Mouse (Mus musculus) erythroblast, embryonic 14.5 days (primary cell): ENCODE measurements around the gene Mpst. TPM values are rescaled to one million over a fixed set of nuclear protein-coding genes. Genes with fewer than 3 reads are reported as not detected.

ENCODE experiments used
- H3K27me3 ChIP-seq: 2 replicates; pipeline ENCODE4 v1.6.1; 2012; ENCODE audit warnings: inconsistent platforms; ENCODE audit not compliant: control insufficient read depth
- H3K36me3 ChIP-seq: 2 replicates; pipeline ENCODE4 v1.6.1; 2012; ENCODE audit warnings: mild to moderate bottlenecking, inconsistent platforms; ENCODE audit not compliant: control insufficient read depth
- H3K4me1 ChIP-seq: 2 replicates; pipeline ENCODE4 v1.6.1; 2012; ENCODE audit warnings: inconsistent platforms; ENCODE audit not compliant: control insufficient read depth
- H3K4me3 ChIP-seq: replicated peaks from 2 replicates; pipeline ENCODE3; 2012; ENCODE audit warnings: moderate library complexity, mild to moderate bottlenecking, inconsistent platforms
- H3K9me3 ChIP-seq: 2 replicates; pipeline ENCODE4 v1.6.1; 2012; ENCODE audit warnings: low read length, inconsistent platforms, mixed read lengths; ENCODE audit not compliant: control insufficient read depth
- GATA1 ChIP-seq: IDR thresholded peaks from 2 replicates; pipeline ENCODE4 v1.6.1; 2012; ENCODE audit warnings: low read length, inconsistent platforms, mixed read lengths
- TAL1 ChIP-seq: IDR thresholded peaks from 3 replicates; pipeline ENCODE4 v1.6.1; 2012; ENCODE audit warnings: low read length, inconsistent platforms, mixed read lengths
- polyA plus RNA-seq: library from polyadenylated mRNA; stranded (reverse); fragments of >175 nt; gene quantifications from 2 replicates; pipeline ENCODE4 v1.2.3, GENCODE M21; 2012

Mpst gene
- polyA plus RNA-seq, 1 experiment, result 68.7 TPM

DNA sequence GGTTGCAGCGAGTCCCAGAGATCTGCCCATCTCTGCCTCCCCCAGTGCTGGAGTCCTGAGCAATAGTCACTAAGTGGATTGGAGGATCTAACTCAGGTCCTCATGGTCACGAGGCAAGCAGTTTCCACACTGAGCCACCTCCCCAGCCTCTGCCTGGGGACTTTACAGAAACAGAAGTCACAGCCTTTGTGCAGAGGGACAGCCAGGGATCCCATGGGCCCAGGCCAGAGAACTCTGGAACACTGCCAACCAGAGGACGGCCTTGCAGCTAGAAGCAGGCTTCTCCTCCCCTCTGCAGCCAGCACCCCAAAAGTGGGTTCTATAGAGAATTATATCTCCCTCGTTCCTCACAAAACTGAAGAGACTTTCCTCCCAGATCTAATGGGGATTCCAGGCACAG is 4.3 kb upstream of the Mpst start:
- no peak for TF ChIP-seq TAL1
- TF ChIP-seq GATA1, result no peak
- Histone ChIP-seq H3K4me1 (peaks cover 63% of the 10 kb centered on the region), H3K27me3 (no peaks in the 10 kb centered on the region)

DNA sequence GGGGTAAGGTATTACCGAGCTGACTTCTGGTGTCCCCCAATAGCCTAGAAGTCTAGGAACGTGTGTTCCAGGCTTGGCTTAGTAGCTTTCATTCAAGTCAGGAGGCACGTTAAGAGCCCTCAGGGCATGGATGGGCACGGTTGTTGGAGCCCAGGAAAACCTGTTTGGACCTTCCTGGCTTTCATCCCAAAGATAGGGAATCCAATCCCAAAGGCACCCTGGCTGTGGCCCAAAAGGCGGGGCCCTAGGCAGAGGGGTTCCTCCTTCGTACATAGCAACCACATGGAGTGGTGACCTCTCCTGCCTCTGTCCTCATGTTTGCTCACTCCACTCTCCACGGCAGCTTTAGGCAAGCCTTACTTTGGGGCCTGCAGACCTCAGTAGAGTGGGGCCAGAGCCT is 3.8 kb upstream of the Mpst start:
- no peaks in the 10 kb centered on the region for H3K27me3 ChIP-seq

More for the DNA sequence above, 4.3 kb upstream of the Mpst start:
- H3K9me3 ChIP-seq, result no peaks in the 10 kb centered on the region
- H3K4me3 ChIP-seq, result no peak overlapping the region
- peaks cover 52% of the 10 kb centered on the region for H3K36me3 ChIP-seq

DNA sequence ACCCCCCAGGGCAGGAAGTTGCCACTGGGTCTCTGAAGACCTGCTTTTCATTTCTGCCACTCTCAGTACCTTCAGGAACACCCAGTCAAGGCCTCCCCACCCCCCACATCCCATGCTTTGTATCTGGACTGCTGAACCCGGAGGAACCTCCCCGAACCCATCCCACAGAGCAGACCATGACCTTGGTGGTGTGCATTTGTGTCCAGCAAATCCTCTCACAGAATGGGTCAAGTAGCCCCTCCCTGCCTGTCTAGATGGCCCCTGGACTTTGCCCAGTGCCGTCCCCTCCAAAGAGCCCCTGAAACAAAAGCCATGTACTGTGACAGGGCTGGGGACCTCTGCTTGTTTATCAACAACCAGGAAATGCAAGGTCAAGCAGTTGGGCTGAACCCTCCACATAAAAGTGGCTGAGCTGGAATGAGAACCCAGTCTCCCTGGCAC is 2.9 kb upstream of the Mpst start:
- Histone ChIP-seq H3K4me3 (peak overlapping the region; percentile 100), H3K4me1 (peaks cover 73% of the 10 kb centered on the region), H3K36me3 (peaks cover 62% of the 10 kb centered on the region), H3K27me3 (no peaks in the 10 kb centered on the region), H3K9me3 (no peaks in the 10 kb centered on the region)
- TF ChIP-seq TAL1, result no peak
- TF ChIP-seq GATA1, result no peak

More for the DNA sequence above, 3.8 kb upstream of the Mpst start:
- Histone ChIP-seq H3K4me1 (peaks cover 67% of the 10 kb centered on the region), H3K36me3 (peaks cover 54% of the 10 kb centered on the region), H3K4me3 (no peak overlapping the region), H3K9me3 (no peaks in the 10 kb centered on the region)
- TF ChIP-seq TAL1, result no peak
- TF ChIP-seq GATA1, result no peak

DNA sequence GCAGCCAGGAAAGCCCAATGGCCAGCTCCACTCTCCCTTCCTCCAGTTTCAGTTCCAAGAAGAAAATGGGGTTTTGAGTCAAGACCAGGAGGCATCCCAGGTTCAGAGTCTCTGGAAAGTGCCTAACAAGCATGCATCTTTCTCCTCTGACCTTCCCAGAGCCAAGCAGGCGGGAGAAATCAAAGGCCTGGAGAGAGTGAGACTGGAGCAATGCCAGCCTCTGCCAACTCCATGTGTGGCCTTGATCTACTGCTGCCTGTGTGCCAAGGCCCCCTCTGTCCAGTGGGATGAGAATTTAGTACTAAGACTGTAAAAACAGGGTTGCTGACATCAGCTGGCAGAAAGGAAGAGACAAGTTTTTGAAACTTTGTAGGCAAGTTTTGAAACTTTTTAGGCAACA is 2.3 kb upstream of the Mpst start:
- TF ChIP-seq TAL1 (no peak), GATA1 (no peak)
- Histone ChIP-seq H3K27me3 (no peaks in the 10 kb centered on the region), H3K9me3 (no peaks in the 10 kb centered on the region), H3K36me3 (peaks cover 66% of the 10 kb centered on the region), H3K4me1 (peaks cover 79% of the 10 kb centered on the region), H3K4me3 (peak overlapping the region; percentile 100)

DNA sequence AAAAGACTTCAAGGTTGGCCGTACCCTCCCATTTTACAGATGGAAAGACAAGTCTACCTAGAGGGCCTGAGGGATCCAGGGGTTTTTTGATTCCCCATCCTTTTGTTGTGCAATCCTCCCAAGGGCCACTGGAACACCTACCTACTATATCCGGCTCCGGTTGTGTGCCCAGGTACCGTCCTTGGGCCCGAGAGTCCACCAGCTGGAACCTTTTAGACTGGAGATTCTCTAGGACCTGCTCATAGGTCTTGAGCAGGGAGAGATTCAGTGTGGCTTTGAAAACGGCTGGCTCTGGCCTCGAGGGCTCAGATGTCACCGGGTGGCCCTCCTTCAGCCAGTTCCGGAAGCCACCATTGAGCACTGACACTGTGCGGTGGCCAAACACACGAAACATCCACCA is 1.1 kb upstream of the Mpst start:
- TF ChIP-seq GATA1 (no peak), TAL1 (no peak)
- H3K27me3 ChIP-seq, result peaks cover 9% of the 10 kb centered on the region
- H3K4me3 ChIP-seq, result peak overlapping the region; percentile 100
- H3K9me3 ChIP-seq, result 0 out of 2 replicates have a peak, but pooled peaks cover 2% of the 10 kb centered on the region
- peaks cover 91% of the 10 kb centered on the region for H3K4me1 ChIP-seq
- peaks cover 66% of the 10 kb centered on the region for H3K36me3 ChIP-seq

DNA sequence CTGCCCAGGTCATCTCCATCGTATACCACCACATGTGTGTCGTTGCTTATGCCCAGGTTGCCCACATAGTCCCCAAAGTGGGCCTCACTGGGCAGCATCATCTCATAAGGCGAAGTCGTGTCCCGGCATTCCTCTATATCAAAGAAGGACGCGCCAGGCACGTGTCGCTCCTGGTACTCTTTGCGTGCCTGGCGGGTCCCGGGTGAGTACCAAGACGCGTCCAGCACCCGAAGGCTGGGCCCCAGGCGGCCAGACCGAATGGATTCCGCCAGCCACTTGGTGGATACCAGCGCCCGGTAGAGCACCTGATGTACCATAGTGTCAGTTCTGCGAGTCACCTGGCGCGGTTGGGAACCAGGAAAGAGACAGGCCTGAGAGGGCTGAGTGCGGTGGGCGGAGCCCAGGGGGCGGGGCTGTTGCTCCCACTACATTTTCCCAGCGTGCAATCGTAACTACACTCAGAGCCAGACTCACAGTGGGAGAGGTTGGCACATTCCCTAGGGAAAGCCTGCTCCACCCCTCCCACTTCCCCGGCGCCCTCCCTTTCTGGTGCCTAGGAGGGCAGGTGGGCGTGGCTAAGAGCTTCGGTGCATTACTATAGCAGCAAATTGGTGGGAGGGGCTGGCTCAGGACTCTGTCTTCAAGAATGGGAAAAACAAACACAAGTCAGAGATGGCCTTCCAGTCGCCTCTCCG is 552 bp upstream of the Mpst start, which contains the start of gene Tst:
Gene Tst (minus strand): TSS at position 391 of the 695 bp plus-strand sequence.
- Histone ChIP-seq H3K4me1 (peaks cover 94% of the 10 kb centered on the region), H3K4me3 (peak within 1 kb of the TSS; percentile 100), H3K36me3 (peaks cover 67% of the 10 kb centered on the region), H3K27me3 (peaks cover 14% of the 10 kb centered on the region), H3K9me3 (0 out of 2 replicates have a peak, but pooled peaks cover 4% of the 10 kb centered on the region)
- TF ChIP-seq GATA1, result no peak
- TF ChIP-seq TAL1, result no peak

DNA sequence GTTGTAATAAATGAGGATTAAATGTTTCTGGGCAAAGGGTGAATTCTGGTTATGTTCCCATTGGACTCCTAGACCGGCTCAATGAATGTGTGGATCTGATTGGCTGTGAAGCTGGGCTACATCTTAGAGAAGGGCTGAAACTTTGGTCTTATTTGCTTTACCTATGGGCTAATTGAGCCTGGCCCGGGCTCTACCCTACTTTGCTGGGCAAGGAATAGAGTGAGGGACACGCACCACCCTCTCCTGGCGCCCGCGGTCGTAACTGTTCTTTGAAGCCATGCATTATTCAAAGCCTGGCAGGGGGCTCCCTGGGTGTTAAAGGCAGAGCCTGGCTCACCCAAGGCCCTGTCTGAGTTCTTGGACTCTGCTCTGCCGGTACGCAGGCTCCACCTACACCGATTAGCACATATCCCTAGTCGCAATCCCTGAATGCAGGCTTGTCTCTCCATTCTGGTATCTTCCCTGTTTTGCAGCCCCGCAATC is 3.4 kb downstream of the Mpst start:
- H3K27me3 ChIP-seq, result peaks cover 17% of the 10 kb centered on the region
- H3K9me3 ChIP-seq, result 0 out of 2 replicates have a peak, but pooled peaks cover 4% of the 10 kb centered on the region
- H3K4me3 ChIP-seq, result peak overlapping the region; percentile 56
- no peak for TF ChIP-seq GATA1
- TF ChIP-seq TAL1, result no peak
- peaks cover 77% of the 10 kb centered on the region for H3K36me3 ChIP-seq
- H3K4me1 ChIP-seq, result peaks cover 94% of the 10 kb centered on the region

DNA sequence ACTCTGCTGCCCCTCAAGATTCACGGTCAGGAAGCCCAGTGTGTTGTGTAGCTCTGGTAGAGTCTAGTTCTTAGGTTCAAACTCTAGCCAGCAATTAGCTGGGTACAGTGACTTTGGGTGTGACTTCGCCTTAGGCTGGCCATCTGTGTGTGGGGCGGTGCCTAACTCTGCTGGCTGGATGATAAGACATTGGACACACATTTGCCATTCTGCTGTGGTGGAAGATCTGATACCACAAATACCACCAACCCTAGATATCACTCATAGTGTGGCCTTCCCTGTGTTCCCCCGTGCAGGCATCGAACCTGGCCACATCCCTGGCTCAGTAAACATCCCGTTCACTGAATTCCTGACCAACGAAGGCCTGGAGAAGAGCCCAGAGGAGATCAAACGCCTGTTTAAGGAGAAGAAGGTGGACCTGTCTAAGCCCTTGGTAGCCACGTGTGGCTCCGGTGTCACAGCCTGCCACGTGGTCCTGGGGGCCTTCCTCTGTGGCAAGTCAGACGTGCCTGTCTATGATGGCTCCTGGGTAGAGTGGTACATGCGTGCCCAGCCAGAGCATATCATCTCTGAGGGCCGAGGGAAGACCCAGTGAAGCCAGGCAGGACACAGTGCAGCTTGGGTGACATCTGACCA is 7.0 kb downstream of the Mpst start:
- 0 out of 2 replicates have a peak, but pooled peaks cover 4% of the 10 kb centered on the region for H3K9me3 ChIP-seq
- H3K4me3 ChIP-seq, result peak overlapping the region; percentile 53
- H3K36me3 ChIP-seq, result peaks cover 84% of the 10 kb centered on the region
- TF ChIP-seq GATA1 (peak; percentile 97), TAL1 (peak; percentile 96)
- H3K27me3 ChIP-seq, result peaks cover 17% of the 10 kb centered on the region
- H3K4me1 ChIP-seq, result peaks cover 94% of the 10 kb centered on the region

DNA sequence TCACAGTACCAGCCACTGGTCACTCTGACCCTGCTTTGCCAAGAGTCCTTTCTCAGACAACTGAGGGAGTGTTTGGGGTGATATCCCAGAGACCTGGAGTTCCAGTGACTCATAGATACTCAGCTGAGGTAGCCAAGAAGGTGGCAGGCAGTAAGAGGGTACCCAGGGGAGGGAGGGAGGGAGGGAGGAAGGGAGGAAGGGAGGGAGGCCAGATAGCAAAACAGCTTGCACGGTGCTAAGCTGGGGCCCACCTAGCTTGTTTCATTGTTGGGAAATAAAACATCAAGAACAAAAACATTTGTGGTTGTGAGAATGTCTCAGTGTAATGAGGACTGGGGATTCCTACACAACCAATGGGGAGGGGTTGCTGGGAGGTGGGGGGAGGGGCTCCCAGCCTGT is 7.5 kb downstream of the Mpst start:
- Histone ChIP-seq H3K4me1 (peaks cover 88% of the 10 kb centered on the region), H3K36me3 (peaks cover 79% of the 10 kb centered on the region), H3K9me3 (0 out of 2 replicates have a peak, but pooled peaks cover 4% of the 10 kb centered on the region), H3K4me3 (peak overlapping the region; percentile 53), H3K27me3 (peaks cover 21% of the 10 kb centered on the region)
- TF ChIP-seq GATA1 (no peak), TAL1 (no peak)
